Mouse (Mus musculus) limb, embryonic 14.5 days (tissue): ENCODE results near the gene Zfp280d. TPM values are rescaled to one million over a fixed set of nuclear protein-coding genes. Genes with fewer than 3 reads are reported as not detected.

Experiments
- ATAC-seq: fragments of 200-750 bp; cut with Nextera tagmentation; 2 replicates; pipeline ENCODE4 v1.8.0; 2017; ENCODE audit warnings: low read depth, moderate number of reproducible peaks, moderate TSS enrichment; ENCODE audit not compliant: low FRiP score
- DNase-seq: peaks from one replicate; pipeline ENCODE4 v3.0.0-alpha.2; 2015; ENCODE audit warnings: low spot score
- H3K27ac ChIP-seq: fragments of 300-500 bp; sonication (generic); replicated peaks from 2 replicates; pipeline ENCODE4 v1.5.1; 2014; ENCODE audit warnings: low read depth, mild to moderate bottlenecking, low read length, moderate library complexity, mixed read lengths
- H3K27me3 ChIP-seq: fragments of 300-500 bp; sonication (generic); 2 replicates; pipeline ENCODE4 v1.6.1; 2014; ENCODE audit warnings: low read length, mixed read lengths; ENCODE audit not compliant: control insufficient read depth, insufficient read depth
- H3K36me3 ChIP-seq: fragments of 300-500 bp; sonication (generic); 2 replicates; pipeline ENCODE4 v1.6.1; 2014; ENCODE audit warnings: mild to moderate bottlenecking, low read length, moderate library complexity, mixed read lengths; ENCODE audit not compliant: control insufficient read depth, insufficient read depth
- H3K4me1 ChIP-seq: fragments of 300-500 bp; sonication (generic); 2 replicates; pipeline ENCODE4 v1.6.1; 2014; ENCODE audit warnings: antibody characterized with exemption, low read length, mixed read lengths; ENCODE audit not compliant: control insufficient read depth, insufficient read depth
- H3K4me2 ChIP-seq: fragments of 300-500 bp; sonication (generic); replicated peaks from 2 replicates; pipeline ENCODE4 v1.6.1; 2014; ENCODE audit warnings: low read depth, mild to moderate bottlenecking, low read length, moderate library complexity; ENCODE audit not compliant: severe bottlenecking
- H3K4me3 ChIP-seq: fragments of 300-500 bp; sonication (generic); replicated peaks from 2 replicates; pipeline ENCODE4 v1.5.1; 2014; ENCODE audit warnings: low read length
- H3K9ac ChIP-seq: fragments of 300-500 bp; sonication (generic); 2 replicates; pipeline ENCODE4 v1.6.1; 2014; ENCODE audit warnings: mild to moderate bottlenecking, low read depth, low read length, moderate library complexity; ENCODE audit not compliant: severe bottlenecking
- H3K9me3 ChIP-seq: fragments of 300-500 bp; sonication (generic); 2 replicates; pipeline ENCODE4 v1.6.1; 2016; ENCODE audit warnings: low read length; ENCODE audit not compliant: control insufficient read depth
- POLR2A ChIP-seq: fragments of 200-500 bp; IDR thresholded peaks from 2 replicates; pipeline ENCODE4 v1.8.0; 2012; ENCODE audit warnings: inconsistent platforms, mild to moderate bottlenecking, moderate library complexity, borderline replicate concordance; ENCODE audit not compliant: insufficient read depth, insufficient read length; ENCODE audit errors: extremely low read depth
- WGBS: fragments of 180-500 bp; shearing (Covaris S2); extraction: QIAGEN DNeasy Blood & Tissue Kit; methylation state at CpG from one replicate; pipeline ENCODE4 v1.1.7; 2014; 5-methylcytosine and 5-hydroxymethylcytosine counted together
- polyA plus RNA-seq, 2 experiments: library from polyadenylated mRNA; depleted of rRNA in 1 of 2; stranded (reverse) in 1 of 2; unstranded in 1 of 2; fragments of >200 nt; fragmentation: Nextera tagmentation in 1 of 2; extraction: Ambion mirVana in 1 of 2; gene quantifications; 2 replicates each; pipeline versions ENCODE4 v1.2.1 to v1.2.3; 2012 to 2014

Zfp280d gene
- polyA plus RNA-seq, 2 experiments: 39.1 to 60.6 TPM

DNA sequence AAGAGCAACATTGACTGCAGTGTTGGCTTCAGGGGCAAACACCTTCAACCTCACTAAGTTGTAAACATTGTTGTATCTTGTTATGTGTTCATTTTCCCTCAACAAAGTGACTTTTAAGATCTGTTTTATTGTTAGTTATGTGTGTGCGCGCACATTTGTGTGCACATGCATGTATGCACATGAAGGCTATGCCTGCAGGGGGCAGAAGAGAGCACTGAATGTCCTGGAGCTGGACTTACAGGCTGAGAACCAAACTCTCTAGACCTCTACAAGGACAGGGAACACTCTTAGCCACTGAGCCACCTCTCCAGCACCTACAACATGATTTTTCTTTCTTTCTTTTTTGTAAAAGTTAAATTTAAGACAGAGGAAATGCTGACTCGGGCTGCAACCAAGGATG is 99.4 kb downstream of the Zfp280d start:
- Histone ChIP-seq H3K4me2 (no peak overlapping the region), H3K27ac (no peak overlapping the region), H3K9ac (no peak overlapping the region), H3K27me3 (no peaks in the 10 kb centered on the region), H3K4me1 (no peaks in the 10 kb centered on the region), H3K4me3 (no peak overlapping the region), H3K9me3 (no peaks in the 10 kb centered on the region), H3K36me3 (no peaks in the 10 kb centered on the region)
- no peak for TF ChIP-seq POLR2A
- ATAC-seq: no peak
- DNase-seq: no peak
- 96% methylated on average over 3 of the region's 3 CpGs for WGBS

DNA sequence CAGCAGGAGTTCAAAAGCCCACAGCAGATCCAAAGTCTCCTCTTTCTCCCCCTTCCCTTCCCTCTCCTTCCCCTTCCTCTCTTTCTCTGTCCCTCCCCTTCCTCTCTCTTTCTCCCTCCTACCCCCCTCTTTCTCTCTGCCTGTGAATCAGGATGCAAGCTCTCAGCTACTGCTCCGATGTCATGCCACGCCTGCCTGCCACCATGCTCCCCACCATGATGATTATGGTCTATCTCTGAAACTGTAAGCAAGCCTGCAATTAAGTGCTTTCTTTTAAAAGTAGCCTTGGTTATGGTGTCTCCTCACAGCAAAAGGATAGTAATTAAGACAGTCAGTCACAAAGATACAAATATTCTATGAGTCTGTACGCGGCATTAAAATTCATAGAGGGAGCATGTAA is 100.3 kb downstream of the Zfp280d start:
- H3K4me2 ChIP-seq: no peak overlapping the region
- TF ChIP-seq POLR2A: no peak
- H3K9ac ChIP-seq: no peak overlapping the region
- ATAC-seq: no peak
- no peak overlapping the region for H3K27ac ChIP-seq
- H3K27me3 ChIP-seq: no peaks in the 10 kb centered on the region
- H3K9me3 ChIP-seq: no peaks in the 10 kb centered on the region
- no peak for DNase-seq
- no peaks in the 10 kb centered on the region for H3K4me1 ChIP-seq
- H3K36me3 ChIP-seq: no peaks in the 10 kb centered on the region
- WGBS: 70% methylated on average over 4 of the region's 4 CpGs
- no peak overlapping the region for H3K4me3 ChIP-seq

DNA sequence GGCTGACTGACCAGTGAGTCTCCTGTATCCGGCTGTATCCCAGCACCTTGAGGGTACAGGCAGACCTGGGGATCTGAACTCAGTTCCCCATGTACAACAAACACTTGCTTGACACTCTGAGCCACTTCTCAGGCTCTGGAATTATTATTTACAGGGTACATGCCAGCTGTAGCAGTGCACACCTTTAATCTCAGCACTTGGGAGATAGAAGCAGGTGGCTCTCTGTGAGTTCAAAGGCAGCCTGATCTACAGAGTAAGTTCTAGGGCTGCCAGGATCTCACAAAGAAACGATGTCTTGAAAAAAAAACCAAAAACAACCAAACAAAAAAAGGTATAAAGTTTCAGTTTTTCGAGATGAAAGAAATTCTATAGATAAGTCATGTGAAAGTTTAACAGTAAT is 101.0 kb downstream of the Zfp280d start:
- no peaks in the 10 kb centered on the region for H3K27me3 ChIP-seq
- no peak for TF ChIP-seq POLR2A
- no peak for ATAC-seq
- 87% methylated on average over 3 of the region's 3 CpGs for whole genome bisulfite sequencing
- H3K9me3 ChIP-seq: no peaks in the 10 kb centered on the region
- H3K27ac ChIP-seq: no peak overlapping the region
- H3K4me3 ChIP-seq: no peak overlapping the region
- no peak overlapping the region for H3K4me2 ChIP-seq
- no peaks in the 10 kb centered on the region for H3K4me1 ChIP-seq
- DNase-seq: no peak
- no peak overlapping the region for H3K9ac ChIP-seq
- H3K36me3 ChIP-seq: no peaks in the 10 kb centered on the region

DNA sequence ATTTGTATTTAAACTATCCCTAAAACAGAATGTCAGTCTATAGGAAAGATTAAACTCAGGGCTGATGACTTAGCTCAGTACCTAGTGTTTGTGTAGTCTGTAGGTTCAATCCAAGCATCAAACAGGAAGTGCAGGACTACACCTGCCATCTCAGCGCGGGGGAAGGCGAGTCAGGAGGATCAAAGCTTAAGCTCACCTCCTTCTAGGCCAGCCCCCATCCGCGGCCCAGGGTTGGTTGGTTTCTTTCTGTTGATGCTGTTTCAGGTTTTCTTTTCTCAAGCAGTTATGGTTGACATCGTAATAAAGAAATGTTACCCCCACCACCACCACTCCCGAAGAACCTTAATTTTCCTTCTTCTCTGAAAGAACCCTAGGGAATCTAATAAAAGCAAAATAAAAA is 111.1 kb downstream of the Zfp280d start:
- no peak overlapping the region for H3K9ac ChIP-seq
- H3K27me3 ChIP-seq: no peaks in the 10 kb centered on the region
- DNase-seq: no peak
- H3K9me3 ChIP-seq: no peaks in the 10 kb centered on the region
- ATAC-seq: no peak
- no peaks in the 10 kb centered on the region for H3K36me3 ChIP-seq
- H3K4me2 ChIP-seq: no peak overlapping the region
- no peak overlapping the region for H3K4me3 ChIP-seq
- no peaks in the 10 kb centered on the region for H3K4me1 ChIP-seq
- WGBS: 83% methylated on average over 7 of the region's 7 CpGs
- TF ChIP-seq POLR2A: no peak
- no peak overlapping the region for H3K27ac ChIP-seq

DNA sequence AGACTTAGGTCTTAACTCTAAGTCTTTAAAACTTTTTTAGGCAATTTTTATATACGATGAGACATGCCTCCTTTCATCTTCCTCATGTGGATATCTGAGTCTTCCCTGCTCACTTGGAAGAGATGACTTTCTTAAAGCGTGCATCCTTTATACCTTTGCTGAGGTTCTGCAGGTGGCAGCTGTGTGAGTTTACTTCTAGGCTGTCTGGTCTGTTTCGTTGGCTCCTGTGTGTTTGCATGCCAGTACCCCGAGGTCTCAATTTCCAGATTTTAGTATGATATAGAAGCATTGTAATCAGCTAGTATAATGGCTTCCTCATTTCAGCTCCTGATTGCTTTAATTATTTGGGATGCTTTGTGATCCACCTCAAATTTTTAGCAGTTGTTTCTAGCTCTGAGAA is 114.3 kb downstream of the Zfp280d start:
- no peak for TF ChIP-seq POLR2A
- DNase-seq: no peak
- Histone ChIP-seq H3K36me3 (no peaks in the 10 kb centered on the region), H3K4me2 (no peak overlapping the region), H3K9me3 (no peaks in the 10 kb centered on the region), H3K4me3 (no peak overlapping the region), H3K4me1 (0 out of 2 replicates have a peak, but pooled peaks cover 4% of the 10 kb centered on the region), H3K9ac (no peak overlapping the region), H3K27me3 (no peaks in the 10 kb centered on the region), H3K27ac (no peak overlapping the region)
- WGBS: 85% methylated on average over 4 of the region's 4 CpGs
- no peak for ATAC-seq

DNA sequence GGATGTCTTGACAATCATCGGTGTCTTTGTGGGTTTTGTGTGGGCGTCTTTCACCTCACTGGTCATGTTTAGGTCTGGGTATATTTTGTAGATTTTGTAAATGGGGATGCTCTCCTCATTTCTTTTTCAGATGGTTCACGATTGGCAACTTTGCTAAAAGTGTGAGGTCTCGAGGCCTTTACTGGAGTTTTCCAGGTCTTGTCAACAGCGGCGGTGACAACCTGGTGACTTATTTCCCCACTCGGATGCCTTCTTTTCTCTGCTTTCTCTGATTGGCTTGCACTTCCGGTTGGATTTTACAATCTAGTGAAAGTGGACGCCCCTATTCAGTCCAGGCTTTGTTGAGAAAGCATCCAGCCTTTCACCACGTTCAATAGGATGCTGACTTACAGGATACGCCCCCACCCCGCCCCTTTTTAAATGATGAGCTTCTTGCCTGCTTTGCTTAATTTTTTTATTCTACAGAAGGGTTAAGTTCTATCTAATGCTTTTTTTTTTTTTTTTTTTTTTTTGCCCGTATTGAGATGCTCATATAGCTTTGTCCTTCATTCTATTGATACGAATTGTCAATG is 114.9 kb downstream of the Zfp280d start:
- Histone ChIP-seq H3K36me3 (no peaks in the 10 kb centered on the region), H3K27me3 (no peaks in the 10 kb centered on the region), H3K4me2 (no peak overlapping the region), H3K9me3 (no peaks in the 10 kb centered on the region), H3K4me1 (0 out of 2 replicates have a peak, but pooled peaks cover 4% of the 10 kb centered on the region), H3K9ac (no peak overlapping the region), H3K27ac (no peak overlapping the region), H3K4me3 (no peak overlapping the region)
- ATAC-seq (no peak), DNase-seq (no peak)
- 72% methylated on average over 14 of the region's 14 CpGs for WGBS
- TF ChIP-seq POLR2A: no peak
